Mouse (Mus musculus) embryo, embryonic 11.5 days (tissue): ENCODE measurements around the gene Olfr877.

Source experiments
- DNase-seq: peaks from one replicate; pipeline ENCODE4 v3.0.0-alpha.2; 2012; ENCODE audit warnings: low read depth, low spot score

Olfr877 gene

DNA sequence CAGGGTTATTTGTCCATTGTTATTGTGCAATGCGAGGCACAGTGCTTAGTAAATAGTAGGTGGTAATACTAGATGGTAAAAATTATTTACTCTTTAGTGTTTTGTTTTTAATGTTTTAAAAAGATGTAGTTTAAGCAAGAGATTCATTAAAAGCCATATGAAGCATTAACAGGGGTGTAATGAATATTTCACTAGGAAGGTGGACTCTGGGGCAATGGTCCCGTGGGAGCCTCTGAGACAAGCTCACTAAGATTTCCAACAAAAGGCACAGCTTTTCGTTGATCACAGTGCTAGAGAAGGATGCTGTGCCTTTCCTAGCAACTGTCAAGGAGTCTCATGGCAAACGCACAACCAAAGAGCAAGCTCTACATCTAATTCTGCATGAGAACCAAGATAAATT, at the start of gene Olfr877:
Gene Olfr877 (plus strand): TSS at position 301 of the 400 bp plus-strand sequence.
- DNase-seq, result no peak

DNA sequence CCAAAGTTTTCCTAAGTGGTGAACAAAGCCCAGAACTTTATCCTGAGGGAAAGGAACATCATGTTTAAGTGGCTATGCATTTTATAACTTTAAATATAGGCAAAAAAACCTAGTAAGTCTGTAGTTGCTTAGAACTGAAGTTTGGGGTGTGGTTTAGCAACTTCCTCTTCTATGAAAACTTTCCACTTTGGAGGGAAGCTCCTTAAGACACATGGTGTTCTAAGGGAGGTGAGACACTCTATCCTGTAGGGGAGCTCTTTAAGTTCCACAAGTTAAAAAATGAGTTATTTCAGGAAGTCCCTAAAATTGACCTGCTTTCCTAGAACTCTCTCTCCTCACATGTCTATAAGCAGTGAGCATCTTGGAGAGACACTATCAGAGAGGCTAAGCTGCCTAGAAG, 46.8 kb upstream of the Olfr877 start:
- no peak for DNase-seq

DNA sequence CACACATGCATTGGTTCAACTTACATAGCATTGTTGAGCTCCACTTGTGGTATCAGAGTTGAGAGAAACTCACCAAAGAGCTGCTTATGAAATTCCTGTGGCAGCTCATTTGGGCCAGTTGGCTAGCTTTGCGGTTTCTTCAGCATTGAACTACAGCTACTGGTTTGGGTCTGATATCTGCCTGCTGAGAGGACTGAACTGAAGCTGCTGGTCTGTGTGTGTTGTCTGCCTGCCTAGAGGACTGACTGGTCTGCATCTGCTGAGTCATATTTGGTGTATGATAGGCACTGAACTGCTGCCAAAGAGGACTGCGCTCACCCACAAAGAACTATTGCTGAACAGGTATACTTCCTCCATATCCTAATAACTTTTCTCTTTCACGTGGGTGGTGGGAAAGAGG, 45.6 kb upstream of the Olfr877 start:
- no peak for DNase-seq

DNA sequence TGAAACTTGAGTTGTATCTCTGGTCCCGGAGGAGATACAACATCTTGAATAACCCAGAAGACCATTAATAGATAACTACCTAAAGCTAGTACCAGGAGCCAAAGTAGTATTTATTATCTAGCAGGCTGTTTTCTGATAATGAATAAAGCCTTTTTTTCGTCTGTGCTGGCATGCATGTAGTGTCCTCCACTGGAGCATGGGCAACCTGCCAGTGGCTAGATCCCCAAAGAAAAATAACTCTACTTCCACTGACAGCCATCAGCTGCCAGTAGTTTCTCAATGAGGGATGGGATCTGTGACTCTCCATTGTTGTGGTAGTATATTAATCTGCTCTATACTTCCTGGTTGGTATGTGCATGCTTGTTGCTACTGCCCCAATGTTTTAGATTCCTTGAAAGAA, 45.1 kb upstream of the Olfr877 start:
- DNase-seq, result no peak

DNA sequence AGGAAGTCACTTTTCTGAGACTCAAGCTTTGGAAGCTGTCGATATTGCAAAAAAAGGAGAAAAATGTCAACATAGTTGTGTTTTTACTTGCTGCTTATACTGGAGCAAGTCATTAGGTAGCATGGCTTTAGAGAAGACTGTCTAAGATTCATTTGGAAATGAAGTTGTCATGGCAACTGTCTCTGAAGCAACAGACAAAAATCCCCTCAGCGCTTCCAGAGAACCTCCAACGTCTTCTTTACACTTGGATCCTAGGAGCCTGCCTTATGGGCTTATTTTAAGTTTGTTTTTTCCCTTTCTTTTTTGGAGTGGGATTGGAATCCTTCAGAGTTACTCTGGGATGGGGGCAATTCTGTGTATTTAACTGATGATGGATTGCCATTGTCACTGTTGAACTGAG, 39.4 kb upstream of the Olfr877 start:
- no peak for DNase-seq

DNA sequence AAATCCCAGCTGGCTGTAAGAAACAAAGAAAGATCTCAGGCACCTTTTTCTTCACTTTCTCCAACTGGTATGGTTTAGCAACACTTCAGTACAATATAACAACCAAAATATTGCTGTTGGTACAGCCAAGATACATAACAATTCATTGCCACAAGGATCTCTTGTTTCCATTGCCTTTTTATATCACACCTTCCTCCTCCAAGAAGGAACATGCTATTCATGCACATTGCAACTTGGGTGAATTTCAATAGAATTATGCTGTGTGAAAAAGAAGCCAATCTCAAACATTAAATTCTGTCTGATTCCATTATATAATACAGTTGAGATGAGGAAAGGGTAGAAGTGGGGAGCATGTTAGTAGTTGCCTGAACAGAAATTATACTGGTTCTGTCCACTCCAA, 24.2 kb upstream of the Olfr877 start:
- DNase-seq, result no peak

DNA sequence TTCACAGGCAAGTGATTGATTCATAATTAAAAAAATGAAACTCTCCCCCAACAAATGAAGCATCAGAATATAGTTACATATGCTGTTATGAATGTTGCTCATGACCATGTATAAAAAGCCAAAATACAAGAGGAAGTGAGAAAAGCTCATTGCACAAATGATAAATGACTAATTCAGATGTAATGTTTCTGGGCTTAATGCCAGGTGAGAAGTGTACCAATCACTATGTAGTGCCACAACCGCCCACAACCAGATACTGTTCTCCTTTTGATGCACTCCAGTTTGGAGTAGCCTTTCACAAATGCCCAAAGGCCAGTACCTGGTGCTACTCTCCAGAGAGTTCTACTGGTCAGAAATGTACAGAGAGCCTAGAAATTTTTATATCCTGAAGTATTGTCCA, 20.7 kb upstream of the Olfr877 start:
- no peak for DNase-seq

DNA sequence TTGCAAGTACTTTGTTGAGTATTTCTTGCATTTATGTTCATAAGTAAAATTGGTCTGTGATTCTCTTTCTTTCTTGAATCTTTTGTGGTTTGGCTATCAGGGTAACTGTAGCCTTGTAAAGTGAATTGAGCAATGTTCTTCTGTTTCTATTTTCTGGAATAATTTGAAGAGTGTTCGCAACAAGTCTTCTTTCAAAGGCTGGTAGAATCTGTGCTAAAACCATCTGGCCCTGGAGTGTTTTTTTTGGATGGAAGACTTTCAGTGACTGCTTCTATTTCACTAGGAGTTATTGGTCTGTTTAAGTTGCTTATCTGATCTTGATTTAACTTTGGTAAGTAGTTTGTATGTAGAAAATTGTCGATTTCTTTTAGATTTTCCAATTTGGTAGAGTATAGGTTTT, 4.8 kb upstream of the Olfr877 start:
- no peak for DNase-seq

DNA sequence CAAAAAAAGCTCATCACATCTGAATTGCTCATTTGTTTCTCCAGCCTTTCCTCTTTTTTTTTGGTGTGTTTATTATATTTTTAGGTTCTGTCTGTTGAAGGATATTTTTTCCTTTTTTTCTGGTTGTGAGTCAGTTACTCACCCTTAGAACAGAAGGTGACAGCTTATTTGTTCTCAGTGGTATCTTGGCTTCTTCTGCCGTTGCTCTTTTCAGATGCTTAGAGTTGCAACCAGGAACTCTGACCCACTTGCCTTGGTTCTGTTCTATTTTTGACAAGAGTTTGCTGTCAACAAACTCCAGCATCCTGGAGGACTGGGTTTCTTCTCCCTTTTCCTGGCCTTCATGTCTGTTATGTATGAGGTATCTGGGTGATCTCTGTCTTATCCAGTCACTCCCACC, 9.3 kb downstream of the Olfr877 start:
- no peak for DNase-seq

DNA sequence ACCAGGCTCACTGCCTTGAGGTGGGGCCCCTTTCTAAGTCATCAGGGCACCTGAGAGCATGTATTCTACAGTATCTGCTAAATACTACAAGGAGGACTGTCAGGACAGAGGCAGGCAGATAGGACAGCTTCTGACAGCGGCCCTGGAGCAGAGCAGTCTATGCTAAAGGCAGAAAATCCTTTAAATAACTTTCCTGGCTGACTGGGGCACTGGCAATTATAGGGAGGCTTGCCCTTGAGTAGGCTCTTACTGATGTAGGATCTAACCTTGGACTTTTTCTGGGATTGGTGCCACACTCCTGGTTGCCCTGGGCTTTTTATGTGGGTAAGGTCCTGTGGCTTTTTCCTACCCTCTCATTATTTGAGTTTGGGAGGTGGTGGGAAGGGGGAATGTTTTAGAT, 16.2 kb downstream of the Olfr877 start:
- no peak for DNase-seq

DNA sequence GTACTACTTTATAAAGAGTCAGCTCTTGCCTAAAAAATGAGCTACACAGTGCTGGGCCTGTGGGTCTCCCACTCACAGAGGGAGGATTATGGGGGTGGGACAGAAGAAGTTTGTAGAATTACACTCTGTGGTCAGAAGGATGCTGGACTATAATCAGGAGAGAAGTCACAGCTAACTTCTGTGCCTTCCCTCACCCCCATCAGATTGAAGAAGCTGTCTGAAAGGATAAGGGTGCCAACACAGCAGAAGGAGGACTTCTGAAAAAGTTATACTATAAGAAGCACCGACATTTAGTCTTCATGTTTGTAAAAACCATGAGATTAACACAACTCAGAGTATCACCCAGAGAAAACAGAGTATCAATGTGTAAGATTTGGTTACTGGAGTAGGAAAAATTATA, 17.0 kb downstream of the Olfr877 start:
- DNase-seq, result no peak

DNA sequence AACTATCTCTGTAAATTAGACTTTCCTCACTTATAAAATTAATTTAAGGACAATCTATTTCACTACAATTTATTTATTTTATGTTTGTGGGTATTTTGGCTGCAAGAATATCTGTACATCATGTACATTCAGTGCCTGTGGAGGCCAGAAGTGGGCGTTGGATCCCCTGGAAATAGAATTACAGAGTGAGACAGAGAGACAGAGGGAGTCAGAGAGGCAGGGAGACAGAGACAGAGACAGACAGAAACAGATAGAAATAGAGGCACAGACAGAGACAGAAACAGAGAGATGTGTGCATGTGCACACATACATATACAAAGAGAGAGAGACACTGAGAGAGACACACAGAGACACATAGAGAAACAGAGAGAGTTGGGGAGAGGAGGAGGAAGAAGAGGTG, 17.5 kb downstream of the Olfr877 start:
- no peak for DNase-seq

DNA sequence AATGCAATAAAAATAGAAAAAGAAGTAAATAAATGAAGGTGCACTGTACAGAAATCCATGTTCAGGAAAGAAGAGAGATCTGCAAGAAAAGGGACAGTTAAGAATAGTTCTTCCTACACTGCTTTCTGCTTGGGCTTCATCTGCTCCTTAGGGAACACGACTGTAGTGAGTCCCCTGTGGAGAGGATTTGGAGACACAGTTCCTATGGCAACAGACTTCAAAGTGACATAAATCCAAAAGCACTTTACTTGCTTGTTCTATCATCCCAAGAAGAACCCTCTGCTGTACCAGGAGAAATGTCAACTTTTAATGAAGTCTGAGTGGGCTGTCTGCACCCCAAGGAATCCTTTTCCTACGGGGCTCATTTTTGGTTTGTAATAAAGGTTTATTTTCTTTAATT, 36.9 kb downstream of the Olfr877 start:
- DNase-seq, result no peak

DNA sequence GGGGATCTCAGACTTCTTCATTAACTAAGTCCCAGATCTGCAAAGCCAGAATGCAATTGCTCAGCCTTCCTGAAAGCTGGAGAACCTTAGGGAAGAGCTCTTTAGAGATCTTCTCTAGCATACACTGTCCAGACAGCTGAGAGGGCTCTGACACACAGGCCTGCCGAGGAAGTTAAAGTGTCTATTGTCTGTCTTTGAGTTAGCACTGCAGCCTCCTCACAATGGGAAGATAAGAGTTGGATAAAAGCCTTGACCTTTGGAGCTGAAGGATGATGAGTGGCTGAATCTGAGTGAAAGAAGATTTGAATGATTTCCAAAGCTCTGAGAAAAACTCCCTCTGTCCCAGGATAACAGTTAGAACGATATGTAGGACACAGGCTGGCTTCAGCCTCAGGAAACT, 42.6 kb downstream of the Olfr877 start, which contains the start of gene Olfr145:
Gene Olfr145 (plus strand): TSS at position 64 of the 400 bp plus-strand sequence.
- DNase-seq, result no peak

DNA sequence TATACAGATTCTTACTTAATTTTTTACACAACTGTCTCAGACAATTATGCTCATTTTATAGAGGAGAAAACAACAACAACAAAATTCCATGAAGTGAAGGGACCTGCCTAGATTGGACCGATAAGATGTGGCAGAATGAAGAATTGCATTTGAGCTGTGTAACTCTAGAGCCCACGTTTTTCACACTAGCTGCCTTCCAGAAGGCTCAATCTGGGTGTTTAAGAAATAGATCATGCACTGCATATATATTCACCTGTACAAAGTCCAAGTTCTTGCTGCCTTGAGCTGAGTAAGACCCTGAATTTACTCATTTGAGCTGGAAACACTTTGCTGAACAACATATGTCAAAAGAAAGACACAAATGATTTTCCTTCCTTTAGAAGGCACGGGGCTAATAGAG, 51.5 kb downstream of the Olfr877 start:
- no peak for DNase-seq
